Mouse (Mus musculus) lung, embryonic 14.5 days (tissue): ENCODE measurements around the gene Emc3. TPM values are rescaled to one million over a fixed set of nuclear protein-coding genes. Genes with fewer than 3 reads are reported as not detected.
A peak's percentile ranks its signal among the peaks of the same experiment; 100 is the strongest.

Experiments used
- ATAC-seq: fragments of 200-750 bp; cut with Nextera tagmentation; 2 replicates; pipeline ENCODE4 v1.8.0; 2017; ENCODE audit warnings: mild to moderate bottlenecking, moderate TSS enrichment, moderate library complexity; ENCODE audit not compliant: insufficient read depth
- DNase-seq: peaks from one replicate; pipeline ENCODE4 v3.0.0-alpha.2; 2015
- H3K27ac ChIP-seq: fragments of 300-500 bp; sonication (generic); 2 replicates; pipeline ENCODE4 v1.5.1; 2014; ENCODE audit warnings: low read depth, mild to moderate bottlenecking, moderate library complexity
- H3K27me3 ChIP-seq: fragments of 300-500 bp; sonication (generic); 2 replicates; pipeline ENCODE4 v1.6.1; 2014; ENCODE audit warnings: low read length, control low read depth; ENCODE audit not compliant: insufficient read depth
- H3K36me3 ChIP-seq: fragments of 300-500 bp; sonication (generic); 2 replicates; pipeline ENCODE4 v1.6.1; 2014; ENCODE audit warnings: control low read depth; ENCODE audit not compliant: insufficient read depth
- H3K4me1 ChIP-seq: fragments of 300-500 bp; sonication (generic); 2 replicates; pipeline ENCODE4 v1.6.1; 2014; ENCODE audit warnings: antibody characterized with exemption, control low read depth; ENCODE audit not compliant: insufficient read depth
- H3K4me2 ChIP-seq: fragments of 300-500 bp; sonication (generic); 2 replicates; pipeline ENCODE4 v1.6.1; 2014; ENCODE audit warnings: mild to moderate bottlenecking
- H3K4me3 ChIP-seq: fragments of 300-500 bp; sonication (generic); 2 replicates; pipeline ENCODE4 v1.5.1; 2014; ENCODE audit warnings: low read depth, low read length
- H3K9ac ChIP-seq: fragments of 300-500 bp; sonication (generic); 2 replicates; pipeline ENCODE4 v1.6.1; 2014
- H3K9me3 ChIP-seq: fragments of 300-500 bp; sonication (generic); 2 replicates; pipeline ENCODE4 v1.6.1; 2016; ENCODE audit warnings: low read depth, low read length, control low read depth
- CTCF ChIP-seq: IDR thresholded peaks from 2 replicates; pipeline ENCODE4 v1.5.1; 2016; ENCODE audit warnings: antibody characterized with exemption, low read depth
- WGBS: fragments of 180-500 bp; shearing (Covaris S2); extraction: QIAGEN DNeasy Blood & Tissue Kit; methylation state at CpG from one replicate; pipeline ENCODE4 v1.1.7; 2014; 5-methylcytosine and 5-hydroxymethylcytosine counted together
- polyA plus RNA-seq: library from polyadenylated mRNA; unstranded; fragments of >200 nt; fragmentation: Nextera tagmentation; extraction: Ambion mirVana; gene quantifications from 2 replicates; pipeline ENCODE4 v1.2.1, GENCODE M21; 2014

Gene Emc3
- polyA plus RNA-seq, 1 experiment from 2014 or later, result 92.8 TPM

GRCm38 (mm10) chr6:113508272-113508946, 23.0 kb downstream of the Emc3 start:
- H3K4me1 ChIP-seq, result no peaks in the 10 kb centered on the region
- DNase-seq (no peak), ATAC-seq (no peak)
- TF ChIP-seq CTCF, result no peak
- H3K27me3 ChIP-seq, result no peaks in the 10 kb centered on the region
- 0 out of 2 replicates have a peak, but pooled peaks cover under 1% of the 10 kb centered on the region for H3K36me3 ChIP-seq
- no peaks in the 10 kb centered on the region for H3K9me3 ChIP-seq
- no peak overlapping the region for H3K4me2 ChIP-seq
- 54% methylated on average over 7 of the region's 7 CpGs for WGBS
- H3K27ac ChIP-seq, result no peak overlapping the region
- H3K9ac ChIP-seq, result no peak overlapping the region
- no peak overlapping the region for H3K4me3 ChIP-seq

DNA sequence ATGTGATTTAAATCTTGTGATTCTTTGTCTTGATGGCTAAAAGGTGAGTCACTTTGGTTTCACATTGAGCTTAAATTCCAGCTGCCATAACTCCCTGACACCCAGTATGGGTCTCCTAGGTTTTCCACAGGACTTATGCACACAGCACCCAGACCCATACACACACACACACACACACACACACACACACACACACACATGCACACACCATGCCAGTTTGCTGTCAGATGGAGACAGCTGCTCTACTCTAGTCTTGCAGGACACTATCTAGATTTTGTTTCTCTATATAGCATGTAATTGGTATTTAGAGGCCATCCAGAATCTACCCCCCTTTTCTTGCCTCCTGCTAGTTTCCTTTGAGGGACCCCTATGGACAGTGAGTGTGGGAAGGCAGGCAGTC, 24.3 kb downstream of the Emc3 start:
- no peak for TF ChIP-seq CTCF
- Histone ChIP-seq H3K9ac (no peak overlapping the region), H3K27ac (no peak overlapping the region), H3K27me3 (peaks cover 6% of the 10 kb centered on the region; the same call in 1 of the 2 replicates), H3K4me3 (no peak overlapping the region), H3K4me1 (no peaks in the 10 kb centered on the region), H3K9me3 (no peaks in the 10 kb centered on the region), H3K36me3 (no peaks in the 10 kb centered on the region), H3K4me2 (no peak overlapping the region)
- DNase-seq, result no peak
- no peak for ATAC-seq

- 70% methylated on average over 1 of the region's 1 CpGs for WGBS
- H3K9me3 ChIP-seq, result no peaks in the 10 kb centered on the region
- no peak overlapping the region for H3K27ac ChIP-seq
- no peak overlapping the region for H3K4me2 ChIP-seq
- H3K36me3 ChIP-seq, result no peaks in the 10 kb centered on the region
- TF ChIP-seq CTCF, result no peak
- H3K4me1 ChIP-seq, result no peaks in the 10 kb centered on the region
- ATAC-seq, result no peak
- H3K4me3 ChIP-seq, result no peak overlapping the region
- no peak overlapping the region for H3K9ac ChIP-seq
- H3K27me3 ChIP-seq, result peaks cover 20% of the 10 kb centered on the region
- no peak for DNase-seq
These were observed 25.8 kb downstream of the Emc3 start for GRCm38 (mm10) chr6:113505689-113506088.

- no peaks in the 10 kb centered on the region for H3K36me3 ChIP-seq
- H3K9me3 ChIP-seq, result no peaks in the 10 kb centered on the region
- H3K4me1 ChIP-seq, result no peaks in the 10 kb centered on the region
- H3K4me3 ChIP-seq, result no peak overlapping the region
- DNase-seq, result no peak
- no peak overlapping the region for H3K27ac ChIP-seq
- TF ChIP-seq CTCF, result no peak
- ATAC-seq, result no peak
- 75% methylated on average over 2 of the region's 2 CpGs for WGBS
- no peak overlapping the region for H3K4me2 ChIP-seq
- peaks cover 26% of the 10 kb centered on the region for H3K27me3 ChIP-seq
- no peak overlapping the region for H3K9ac ChIP-seq
These were observed 28.7 kb downstream of the Emc3 start for GRCm38 (mm10) chr6:113502801-113503200.

DNA sequence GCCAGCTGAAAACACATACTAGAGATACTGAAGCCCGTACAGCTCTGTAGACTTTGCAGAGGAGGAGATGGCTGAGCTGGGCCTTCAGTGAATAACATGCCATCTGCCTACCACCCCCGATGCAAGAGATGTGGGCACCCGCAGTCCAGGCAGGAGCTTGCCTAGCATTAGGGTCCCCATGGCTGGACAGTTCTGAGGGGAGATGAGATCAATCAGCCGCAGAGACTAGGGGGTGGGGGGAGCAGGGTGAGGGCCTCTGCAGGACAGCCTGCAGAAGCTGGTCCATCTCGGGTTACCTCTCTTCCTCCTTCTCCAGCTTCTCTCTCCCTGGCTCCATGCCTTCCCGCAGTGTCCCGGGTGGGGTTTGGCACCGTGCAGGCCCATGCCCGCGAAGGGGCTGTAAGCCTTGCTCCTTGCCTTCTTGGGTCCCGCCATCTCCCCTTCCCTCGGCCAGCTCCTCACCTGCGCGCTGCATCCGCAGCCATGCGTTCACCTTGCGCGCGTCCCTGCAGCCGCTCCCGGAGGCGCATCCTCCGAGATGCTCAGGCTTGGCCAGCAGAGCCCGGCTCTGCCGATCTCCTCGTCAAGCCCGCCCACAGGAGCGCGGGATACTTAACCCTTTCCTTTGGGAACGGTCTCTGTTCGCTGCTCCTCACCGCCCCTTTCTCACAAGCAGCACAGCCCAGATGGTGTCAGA, 29.9 kb downstream of the Emc3 start, which contains the start of gene Prrt3:
Gene Prrt3 (minus strand): TSS at position 544 of the 697 bp plus-strand sequence.
- ATAC-seq, result 0 out of 2 replicates have a peak, but pooled peaks have one; percentile 21
- peak; percentile 25 for DNase-seq
- Histone ChIP-seq H3K27me3 (peaks cover 26% of the 10 kb centered on the region), H3K36me3 (no peaks in the 10 kb centered on the region), H3K27ac (no peak within 1 kb of the TSS), H3K4me1 (no peaks in the 10 kb centered on the region), H3K9ac (peak within 1 kb of the TSS; percentile 46), H3K4me3 (peak within 1 kb of the TSS; percentile 32), H3K4me2 (peak within 1 kb of the TSS; percentile 60), H3K9me3 (no peaks in the 10 kb centered on the region)
- WGBS, result 3% methylated on average over 32 of the region's 32 CpGs
- TF ChIP-seq CTCF, result no peak

DNA sequence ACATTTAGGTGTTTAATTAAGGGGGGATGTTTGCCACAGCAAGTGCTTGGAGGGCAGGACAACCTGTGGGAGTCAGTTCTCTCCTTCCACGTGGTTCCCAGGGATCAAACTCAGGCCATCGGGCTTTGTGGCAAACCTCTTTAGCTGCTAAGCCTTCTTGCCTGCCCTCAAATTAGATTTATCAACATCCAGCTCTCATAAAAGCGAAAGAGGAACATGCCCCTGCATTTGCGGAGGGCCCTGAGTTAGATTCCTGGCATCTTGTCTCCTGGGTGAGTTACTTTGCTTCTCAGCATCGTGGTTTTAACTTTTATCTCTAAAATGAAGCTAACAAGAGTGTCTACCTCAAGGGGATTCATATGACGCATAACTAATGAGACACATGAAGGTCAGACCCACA, 32.1 kb downstream of the Emc3 start:
- peaks cover 45% of the 10 kb centered on the region for H3K27me3 ChIP-seq
- WGBS, result 70% methylated on average over 6 of the region's 6 CpGs
- H3K4me3 ChIP-seq, result no peak overlapping the region
- H3K9ac ChIP-seq, result no peak overlapping the region
- no peak overlapping the region for H3K27ac ChIP-seq
- H3K4me1 ChIP-seq, result no peaks in the 10 kb centered on the region
- no peak for TF ChIP-seq CTCF
- no peaks in the 10 kb centered on the region for H3K9me3 ChIP-seq
- DNase-seq (no peak), ATAC-seq (no peak)
- H3K4me2 ChIP-seq, result no peak overlapping the region
- no peaks in the 10 kb centered on the region for H3K36me3 ChIP-seq

GRCm38 (mm10) chr6:113495071-113495675, 36.3 kb downstream of the Emc3 start:
- Histone ChIP-seq H3K9me3 (no peaks in the 10 kb centered on the region), H3K4me3 (peak overlapping the region; percentile 44), H3K36me3 (no peaks in the 10 kb centered on the region), H3K4me2 (peak overlapping the region; percentile 70), H3K4me1 (no peaks in the 10 kb centered on the region), H3K27ac (no peak overlapping the region), H3K9ac (no peak overlapping the region), H3K27me3 (peaks cover 22% of the 10 kb centered on the region)
- no peak for TF ChIP-seq CTCF
- ATAC-seq (peak; percentile 4; the same call in 1 of the 2 replicates), DNase-seq (no peak)
- 34% methylated on average over 28 of the region's 28 CpGs for WGBS
